Mouse (Mus musculus) myocyte (in vitro differentiated cells): ENCODE measurements around the gene Spop. TPM values are rescaled to one million over a fixed set of nuclear protein-coding genes. Genes with fewer than 3 reads are reported as not detected.
A peak's percentile ranks its signal among the peaks of the same experiment; 100 is the strongest.

ENCODE experiments used
- H3K27me3 ChIP-seq: one replicate; pipeline ENCODE4 v1.6.1; 2011; ENCODE audit not compliant: control insufficient read depth, insufficient read depth, insufficient read length
- H3K36me3 ChIP-seq: one replicate; pipeline ENCODE4 v1.6.1; 2011; ENCODE audit not compliant: control insufficient read depth, insufficient read depth
- H3K4me2 ChIP-seq: one replicate; pipeline ENCODE4 v1.6.1; 2011; ENCODE audit warnings: low read depth, control low read depth
- H3K4me3 ChIP-seq: one replicate; pipeline ENCODE4 v1.5.1; 2011; ENCODE audit warnings: mild to moderate bottlenecking, control low read depth, moderate library complexity
- H3K79me2 ChIP-seq: one replicate; pipeline ENCODE4 v1.6.1; 2011; ENCODE audit not compliant: control insufficient read depth, insufficient read depth
- H3ac ChIP-seq: one replicate; pipeline ENCODE4 v1.6.1; 2011; ENCODE audit not compliant: control insufficient read depth, insufficient read length
- CEBPB ChIP-seq: IDR thresholded peaks from 2 replicates; pipeline ENCODE4 v1.6.1; 2011; ENCODE audit warnings: mild to moderate bottlenecking, moderate library complexity; ENCODE audit not compliant: poor library complexity, insufficient read depth, severe bottlenecking
- E2F4 ChIP-seq: IDR thresholded peaks from one replicate; pipeline ENCODE4 v1.6.1; 2011; ENCODE audit warnings: mild to moderate bottlenecking, control low read depth, moderate library complexity; ENCODE audit not compliant: insufficient read depth
- MAX ChIP-seq: IDR thresholded peaks from one replicate; pipeline ENCODE4 v1.6.1; 2011; ENCODE audit warnings: low read depth, mild to moderate bottlenecking, control low read depth
- MYOD1 ChIP-seq, 3 experiments: IDR thresholded peaks; one replicate each; pipeline ENCODE4 v1.6.1; 2011; ENCODE audit warnings: control low read depth in 2 of 3, low read depth in 2 of 3, mild to moderate bottlenecking in 2 of 3, moderate library complexity in 1 of 3; ENCODE audit not compliant: insufficient read length in 2 of 3, control insufficient read depth in 1 of 3
- MYOG ChIP-seq, 3 experiments: IDR thresholded peaks; one replicate each; pipeline ENCODE4 v1.6.1; 2011; ENCODE audit warnings: control low read depth in 2 of 3, low read depth in 2 of 3, mild to moderate bottlenecking in 2 of 3; ENCODE audit not compliant: insufficient read length in 2 of 3, control insufficient read depth in 1 of 3, insufficient read depth in 1 of 3
- POLR2A ChIP-seq: IDR thresholded peaks from one replicate; pipeline ENCODE4 v1.6.1; 2011; ENCODE audit warnings: low read depth, mild to moderate bottlenecking, control low read depth, moderate library complexity; ENCODE audit not compliant: insufficient read length
- POLR2AphosphoS2 ChIP-seq: IDR thresholded peaks from one replicate; pipeline ENCODE4 v1.6.1; 2011; ENCODE audit warnings: low read depth, control low read depth; ENCODE audit not compliant: insufficient read length
- REST ChIP-seq: IDR thresholded peaks from one replicate; pipeline ENCODE4 v1.6.1; 2011; ENCODE audit warnings: mild to moderate bottlenecking, control low read depth, moderate library complexity; ENCODE audit not compliant: insufficient read depth, insufficient read length
- SRF ChIP-seq: IDR thresholded peaks from one replicate; pipeline ENCODE4 v1.6.1; 2011; ENCODE audit warnings: low read depth; ENCODE audit not compliant: control insufficient read depth, insufficient read length
- TCF12 ChIP-seq: IDR thresholded peaks from one replicate; pipeline ENCODE4 v1.6.1; 2011; ENCODE audit warnings: mild to moderate bottlenecking, control low read depth; ENCODE audit not compliant: poor library complexity, insufficient read depth, severe bottlenecking
- TCF3 ChIP-seq: IDR thresholded peaks from one replicate; pipeline ENCODE4 v1.6.1; 2011; ENCODE audit warnings: low read depth, control low read depth; ENCODE audit not compliant: insufficient read length
- USF1 ChIP-seq: IDR thresholded peaks from one replicate; pipeline ENCODE4 v1.6.1; 2011; ENCODE audit warnings: low read depth, mild to moderate bottlenecking, control low read depth, moderate library complexity
- polyA plus RNA-seq: library from polyadenylated mRNA; unstranded; fragments of >200 nt; fragmentation: generic; extraction: Trizol; gene quantifications from one replicate; pipeline ENCODE4 v1.2.1, GENCODE M21; 2012; ENCODE audit warnings: missing spikeins

Spop gene
- polyA plus RNA-seq, 1 experiment, result 54.8 TPM

DNA sequence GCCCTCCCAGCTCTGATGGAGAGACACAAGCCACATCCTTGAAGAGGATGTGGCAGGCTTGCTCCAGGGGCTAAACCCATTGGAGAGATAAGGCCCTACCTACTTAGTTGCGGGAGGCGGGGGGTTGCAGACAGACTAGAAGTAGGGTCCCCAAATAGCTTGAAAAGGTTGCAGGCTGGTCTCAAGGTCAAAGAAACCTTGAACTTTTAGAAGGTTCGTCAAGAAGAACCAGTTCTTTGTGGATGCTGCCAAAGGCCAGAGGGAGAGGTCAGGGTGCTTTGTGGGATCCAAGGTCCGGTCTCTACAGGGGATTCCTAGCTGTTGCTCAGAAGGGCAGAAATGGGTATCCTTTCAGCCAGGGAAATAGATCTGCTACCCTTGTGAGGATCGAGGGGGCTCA lies 93.9 kb downstream of the Spop start:
- Histone ChIP-seq H3K4me2 (peak overlapping the region; percentile 44), H3K27me3 (peaks cover 3% of the 10 kb centered on the region), H3K36me3 (no peaks in the 10 kb centered on the region), H3ac (no peak overlapping the region), H3K79me2 (no peaks in the 10 kb centered on the region), H3K4me3 (no peak overlapping the region)
- TF ChIP-seq MYOG (IDR thresholded peaks at IDR 0.05; ENCODE audit: control insufficient read depth in 1 of 3, insufficient read depth in 1 of 3, insufficient read length in 2 of 3, low read depth in 2 of 3) (no peak), MYOD1 (IDR thresholded peaks at IDR 0.05; ENCODE audit: control insufficient read depth in 1 of 3, insufficient read length in 2 of 3, low read depth in 2 of 3) (no peak), TCF3 (no peak), SRF (no peak), TCF12 (no peak), CEBPB (no peak), POLR2A (no peak), USF1 (no peak), MAX (no peak), REST (no peak), E2F4 (no peak), POLR2AphosphoS2 (no peak)

DNA sequence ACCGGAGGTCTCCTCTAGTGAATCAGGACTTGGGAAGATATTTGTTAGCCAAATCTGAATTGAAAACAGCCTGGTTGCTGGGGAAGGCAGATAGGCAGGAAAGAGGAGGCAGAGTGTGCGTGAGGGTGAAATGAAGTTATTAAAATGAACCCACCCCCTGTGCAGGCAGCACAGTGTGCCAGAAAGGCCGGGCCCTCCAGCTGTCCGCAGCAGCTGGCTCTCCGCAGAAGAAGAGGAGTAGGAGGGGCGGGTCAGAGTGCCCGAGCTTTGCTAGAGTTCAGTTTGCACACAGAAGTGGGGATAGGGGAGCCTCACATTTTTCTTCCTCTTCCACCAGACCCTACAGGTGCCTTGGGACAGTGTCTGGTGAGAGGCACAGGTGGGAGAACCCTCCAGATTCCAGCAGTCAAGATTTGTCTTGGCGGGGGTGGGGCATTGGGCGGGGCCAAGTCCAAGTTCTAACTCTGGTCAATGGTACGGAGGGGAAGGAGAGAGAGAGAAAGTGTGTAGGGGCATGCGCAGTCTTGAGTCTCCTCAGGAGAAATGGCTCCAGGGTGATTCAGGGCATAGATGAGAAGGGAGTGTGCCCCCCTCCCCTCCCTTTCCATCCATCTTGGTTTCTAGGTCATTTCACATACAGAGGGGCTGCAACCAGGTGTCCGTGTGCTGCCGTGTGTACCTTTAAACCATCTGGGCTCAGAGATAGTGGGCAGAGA lies 94.5 kb downstream of the Spop start:
- Histone ChIP-seq H3K79me2 (no peaks in the 10 kb centered on the region), H3K36me3 (no peaks in the 10 kb centered on the region), H3K4me2 (peak overlapping the region; percentile 44), H3K27me3 (peaks cover 9% of the 10 kb centered on the region), H3K4me3 (no peak overlapping the region), H3ac (no peak overlapping the region)
- no peak for TF ChIP-seq USF1
- TF ChIP-seq MYOD1 (IDR thresholded peaks at IDR 0.05; ENCODE audit: control insufficient read depth in 1 of 3, insufficient read length in 2 of 3, low read depth in 2 of 3), result peak in 2 of 3 experiments; percentile 53 to 60
- TF ChIP-seq TCF3, result peak; percentile 11
- TF ChIP-seq MYOG (IDR thresholded peaks at IDR 0.05; ENCODE audit: control insufficient read depth in 1 of 3, insufficient read depth in 1 of 3, insufficient read length in 2 of 3, low read depth in 2 of 3), result peak in 2 of 3 experiments; percentile 39 to 72

DNA sequence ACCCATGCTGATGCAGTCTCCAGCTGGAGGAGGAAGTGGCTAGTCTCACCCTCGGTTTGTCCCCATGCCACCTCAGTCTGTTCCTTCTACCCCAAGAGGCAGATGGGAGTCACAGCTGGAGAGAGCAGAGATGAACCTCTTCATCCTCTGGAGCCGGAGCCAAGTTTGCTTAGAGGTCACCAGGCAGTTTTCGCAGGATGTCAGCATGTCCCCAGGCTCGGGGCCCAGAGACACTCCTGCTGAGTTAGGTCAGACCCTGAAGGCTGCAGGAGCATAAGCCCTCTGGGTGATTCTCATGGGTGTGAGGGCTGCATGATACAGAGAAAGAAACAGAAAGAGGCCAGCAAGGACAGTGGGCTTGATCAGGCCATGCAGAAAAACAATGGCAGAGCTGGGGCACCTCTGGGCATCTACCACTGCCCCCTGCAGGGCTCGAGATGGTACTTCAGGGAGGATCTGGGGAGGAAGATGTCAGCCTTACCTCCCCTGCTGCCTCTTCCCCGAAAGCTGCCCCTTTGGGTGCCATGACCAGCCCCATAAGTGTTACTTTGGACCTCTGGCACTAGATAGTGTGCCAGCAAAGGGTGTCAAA lies 95.3 kb downstream of the Spop start:
- no peak overlapping the region for H3K4me2 ChIP-seq

DNA sequence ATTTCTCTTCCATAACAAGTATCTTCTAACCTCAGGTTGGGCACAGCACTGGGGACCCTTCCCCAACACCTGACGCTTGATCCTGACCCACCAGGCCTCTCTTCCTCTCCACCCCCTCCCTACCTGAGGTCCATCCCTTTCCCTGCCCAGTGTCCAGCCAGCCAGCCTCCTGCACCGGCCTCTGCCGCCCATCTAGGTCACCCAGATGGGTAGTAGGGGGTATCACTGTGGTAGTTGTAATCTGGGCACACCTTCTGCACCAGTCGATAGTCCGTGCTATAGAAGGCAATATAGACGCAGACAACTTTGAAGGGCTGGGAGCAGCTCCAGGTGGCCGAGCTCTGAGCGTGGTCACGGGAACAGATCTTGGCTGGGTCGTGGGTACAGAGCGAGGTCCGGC lies 96.8 kb downstream of the Spop start:
- H3K36me3 ChIP-seq, result no peaks in the 10 kb centered on the region
- no peak overlapping the region for H3K4me2 ChIP-seq
- no peak for TF ChIP-seq USF1
- TF ChIP-seq MYOG (IDR thresholded peaks at IDR 0.05; ENCODE audit: control insufficient read depth in 1 of 3, insufficient read depth in 1 of 3, insufficient read length in 2 of 3, low read depth in 2 of 3), result no peak
- TF ChIP-seq MAX, result no peak
- no peak for TF ChIP-seq SRF
- TF ChIP-seq POLR2A, result no peak
- TF ChIP-seq TCF12, result no peak
- no peak overlapping the region for H3ac ChIP-seq
- H3K79me2 ChIP-seq, result no peaks in the 10 kb centered on the region
- H3K4me3 ChIP-seq, result no peak overlapping the region
- peaks cover 24% of the 10 kb centered on the region for H3K27me3 ChIP-seq

More for the DNA sequence above, 95.3 kb downstream of the Spop start:
- H3K36me3 ChIP-seq, result no peaks in the 10 kb centered on the region
- no peak for TF ChIP-seq POLR2AphosphoS2
- no peak for TF ChIP-seq TCF12
- no peak for TF ChIP-seq POLR2A
- no peak for TF ChIP-seq USF1
- TF ChIP-seq MAX, result no peak
- TF ChIP-seq CEBPB, result no peak
- TF ChIP-seq SRF, result no peak
- TF ChIP-seq E2F4, result no peak
- TF ChIP-seq MYOG (IDR thresholded peaks at IDR 0.05; ENCODE audit: control insufficient read depth in 1 of 3, insufficient read depth in 1 of 3, insufficient read length in 2 of 3, low read depth in 2 of 3), result no peak
- TF ChIP-seq REST, result no peak
- no peak overlapping the region for H3ac ChIP-seq
- no peaks in the 10 kb centered on the region for H3K79me2 ChIP-seq
- no peak overlapping the region for H3K4me3 ChIP-seq
- H3K27me3 ChIP-seq, result peaks cover 18% of the 10 kb centered on the region

DNA sequence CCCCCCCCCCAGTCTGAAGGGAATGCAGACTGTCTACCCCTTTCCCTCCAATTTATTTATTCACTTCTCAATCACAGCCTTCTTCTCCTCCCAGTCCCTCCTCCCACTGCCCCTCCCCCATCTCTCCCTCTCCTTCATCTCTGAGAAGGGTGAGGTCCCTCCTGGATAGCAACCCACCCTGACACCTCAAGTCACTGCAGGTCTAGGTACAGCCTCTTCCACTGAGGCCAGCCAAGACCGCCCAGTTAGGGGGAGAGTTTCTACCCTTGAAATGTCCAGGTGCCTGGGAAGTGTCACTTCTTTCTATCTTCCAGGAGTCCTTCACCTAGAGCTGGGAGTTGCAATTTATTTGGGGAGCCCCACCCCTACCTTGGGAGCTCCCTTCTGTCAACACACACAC lies 98.0 kb downstream of the Spop start:
- no peaks in the 10 kb centered on the region for H3K36me3 ChIP-seq
- H3K4me3 ChIP-seq, result no peak overlapping the region
- no peaks in the 10 kb centered on the region for H3K79me2 ChIP-seq
- H3K4me2 ChIP-seq, result no peak overlapping the region
- H3K27me3 ChIP-seq, result peaks cover 27% of the 10 kb centered on the region
- H3ac ChIP-seq, result no peak overlapping the region
- TF ChIP-seq REST, result no peak
- TF ChIP-seq TCF12, result no peak
- no peak for TF ChIP-seq TCF3
- no peak for TF ChIP-seq MYOG (IDR thresholded peaks at IDR 0.05; ENCODE audit: control insufficient read depth in 1 of 3, insufficient read depth in 1 of 3, insufficient read length in 2 of 3, low read depth in 2 of 3)
- no peak for TF ChIP-seq MYOD1 (IDR thresholded peaks at IDR 0.05; ENCODE audit: control insufficient read depth in 1 of 3, insufficient read length in 2 of 3, low read depth in 2 of 3)
- no peak for TF ChIP-seq E2F4
- no peak for TF ChIP-seq MAX
- no peak for TF ChIP-seq SRF
- TF ChIP-seq CEBPB, result no peak
- no peak for TF ChIP-seq POLR2A
- no peak for TF ChIP-seq USF1
- no peak for TF ChIP-seq POLR2AphosphoS2
